Mouse (Mus musculus): ENCODE data around the gene Adgre5. TPM values are rescaled to one million over a fixed set of nuclear protein-coding genes. Genes with fewer than 3 reads are reported as not detected.

The Adgre5 gene
- total RNA-seq, 2 experiments from 2014 or later, result 27.1 to 30.2 TPM

DNA sequence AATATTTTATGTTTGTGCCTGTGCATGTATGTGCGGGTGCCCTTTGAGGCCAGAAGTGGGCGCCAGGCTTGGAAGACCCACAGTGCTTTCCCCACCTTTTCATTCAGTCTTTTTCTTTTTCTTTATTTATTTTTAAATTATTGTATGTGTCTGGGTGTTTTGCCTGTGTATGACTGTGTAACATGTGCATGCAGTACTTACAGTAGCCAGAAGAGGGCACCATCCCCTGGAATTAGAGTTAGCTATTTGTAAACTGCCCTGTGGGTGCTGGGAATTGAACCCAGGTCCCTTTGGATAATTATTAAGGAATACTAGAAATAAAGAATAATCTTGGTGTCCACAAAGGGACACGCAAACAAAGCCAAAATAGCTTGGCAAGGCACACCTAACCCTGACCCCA lies 15.1 kb upstream of the Adgre5 start:
- no peak for ATAC-seq (replicated peaks; ENCODE audit: poor library complexity)

DNA sequence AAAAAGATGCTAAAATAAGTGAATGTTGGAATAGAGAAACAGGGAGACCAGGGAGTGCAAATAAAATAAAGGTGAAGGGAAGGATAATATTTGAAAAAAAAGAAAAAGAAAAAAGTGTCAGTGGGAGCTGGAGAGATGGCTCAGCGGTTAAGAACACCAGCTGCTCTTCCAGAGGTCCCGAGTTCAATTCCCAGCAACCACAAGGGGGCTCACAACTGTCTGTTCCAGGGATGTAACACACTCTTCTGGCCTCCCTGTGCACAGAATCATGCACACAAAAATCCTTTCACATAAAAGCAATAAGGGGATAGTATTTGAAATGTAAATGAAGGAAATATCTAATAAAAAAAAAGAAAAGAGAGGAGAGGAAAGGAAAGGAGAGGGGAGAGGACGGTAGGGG lies 13.0 kb upstream of the Adgre5 start:
- ATAC-seq (replicated peaks; ENCODE audit: poor library complexity), result no peak

DNA sequence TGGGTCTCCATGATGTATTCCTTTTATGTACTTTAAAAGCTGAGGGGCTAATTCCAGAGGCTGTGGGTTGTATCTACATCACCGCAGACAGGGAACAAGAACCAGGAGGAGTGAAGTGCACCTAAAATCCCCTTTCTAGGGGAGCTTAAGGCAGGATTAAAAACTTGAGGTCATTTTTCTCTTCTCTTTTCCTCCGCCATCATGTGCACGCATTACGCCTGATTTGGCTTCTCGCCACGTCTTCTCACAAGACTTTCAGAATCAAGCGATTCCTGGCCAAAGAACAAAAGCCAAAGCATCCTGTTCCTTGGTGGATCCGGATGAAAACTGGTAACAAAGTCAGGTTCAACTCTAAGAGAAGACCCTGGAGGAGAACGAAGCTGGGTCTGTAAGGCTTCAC lies 8.1 kb upstream of the Adgre5 start:
- no peak for ATAC-seq (replicated peaks; ENCODE audit: poor library complexity)

DNA sequence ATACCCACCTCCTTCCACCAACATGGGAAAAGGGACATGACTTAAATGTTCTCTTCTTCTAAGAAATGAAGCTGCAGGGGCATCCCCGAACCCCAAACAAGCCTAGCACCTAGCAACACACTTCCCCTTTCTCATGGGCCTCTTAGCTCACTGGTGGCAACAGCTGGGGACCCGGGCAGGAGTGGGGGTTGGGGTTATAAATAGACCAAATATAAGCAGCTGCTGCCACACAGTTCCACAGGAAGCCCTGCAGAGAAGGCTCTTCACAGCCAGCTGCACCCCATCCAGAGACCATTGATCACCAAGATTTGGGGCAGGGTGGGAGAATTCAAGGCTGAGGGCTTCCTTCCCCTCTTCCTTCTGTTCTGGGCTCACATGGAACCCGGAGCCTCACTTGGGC lies 7.6 kb upstream of the Adgre5 start:
- peak; percentile 88 for ATAC-seq (replicated peaks; ENCODE audit: poor library complexity)

DNA sequence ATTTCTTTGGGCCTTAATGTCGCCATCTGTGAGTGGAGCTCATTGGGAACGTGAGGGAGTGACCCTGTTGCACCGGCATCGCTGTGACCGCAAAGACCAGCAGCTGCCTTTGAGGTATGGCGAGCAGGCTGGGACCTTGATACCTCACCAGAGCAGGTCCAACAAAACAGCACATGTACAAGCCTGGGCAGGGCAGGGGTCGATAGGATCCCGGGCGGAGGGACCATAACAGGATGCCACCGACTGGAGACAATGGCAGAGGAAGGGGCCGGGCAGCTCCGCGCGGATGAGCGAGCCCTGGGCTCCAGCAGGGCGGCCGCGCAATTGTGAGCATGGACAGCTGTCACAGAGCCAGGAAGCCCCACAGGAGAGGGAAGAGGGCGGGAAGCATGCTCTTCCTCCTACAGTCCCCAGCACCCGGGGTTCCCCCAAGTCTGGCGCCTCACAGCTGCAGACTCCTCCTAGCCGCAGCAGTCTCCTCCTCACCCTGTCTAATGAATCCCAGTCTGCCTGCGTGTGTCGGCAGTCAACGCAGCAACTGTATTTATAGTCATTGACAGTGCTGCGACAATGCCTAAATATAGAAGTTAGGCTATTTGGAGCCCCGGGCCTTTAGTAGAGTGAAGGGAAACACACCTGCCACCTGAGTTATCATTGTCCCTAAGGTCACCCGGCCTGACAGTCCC lies 6.7 kb upstream of the Adgre5 start:
- peak; percentile 62 for ATAC-seq (replicated peaks; ENCODE audit: poor library complexity)

DNA sequence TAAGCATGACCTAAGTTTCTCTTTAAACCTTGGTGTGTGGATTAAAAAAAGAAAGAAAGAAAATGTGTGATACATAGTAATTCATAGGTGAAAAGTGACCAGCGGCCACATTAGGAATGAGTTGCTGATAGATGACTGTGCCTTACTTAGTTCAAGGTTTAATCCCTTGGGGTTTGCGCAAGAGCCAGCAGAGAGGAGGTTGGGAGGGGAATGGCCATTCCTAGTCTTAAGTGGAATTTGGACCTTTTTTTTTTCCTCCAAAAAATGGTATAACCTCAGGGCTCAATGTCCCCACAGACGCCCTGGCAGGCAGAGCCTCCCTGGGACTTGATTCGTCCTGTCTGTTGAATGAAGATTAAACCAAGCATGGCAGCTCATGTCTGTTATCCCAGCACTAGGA lies 2.9 kb upstream of the Adgre5 start:
- ATAC-seq (replicated peaks; ENCODE audit: poor library complexity), result no peak

DNA sequence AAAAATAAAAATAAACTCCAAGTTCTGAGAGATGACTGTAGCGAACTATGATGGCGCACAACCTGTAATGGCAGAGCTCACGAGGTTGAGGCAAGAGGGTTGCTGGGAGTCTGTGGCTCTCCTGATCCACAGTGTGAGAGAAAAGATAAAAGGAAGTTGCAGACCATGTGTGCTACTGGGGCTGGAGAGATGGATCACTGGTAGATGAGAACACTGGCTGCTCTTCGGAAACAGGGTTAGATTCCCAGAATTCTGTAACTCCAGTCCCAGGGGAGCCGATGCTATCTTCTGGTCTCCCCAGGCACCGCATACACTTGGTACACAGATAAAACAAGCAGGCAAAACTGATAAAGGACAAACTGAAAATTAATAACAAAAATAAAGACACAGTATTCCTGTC lies 1.8 kb upstream of the Adgre5 start:
- ATAC-seq (replicated peaks; ENCODE audit: poor library complexity), result no peak

DNA sequence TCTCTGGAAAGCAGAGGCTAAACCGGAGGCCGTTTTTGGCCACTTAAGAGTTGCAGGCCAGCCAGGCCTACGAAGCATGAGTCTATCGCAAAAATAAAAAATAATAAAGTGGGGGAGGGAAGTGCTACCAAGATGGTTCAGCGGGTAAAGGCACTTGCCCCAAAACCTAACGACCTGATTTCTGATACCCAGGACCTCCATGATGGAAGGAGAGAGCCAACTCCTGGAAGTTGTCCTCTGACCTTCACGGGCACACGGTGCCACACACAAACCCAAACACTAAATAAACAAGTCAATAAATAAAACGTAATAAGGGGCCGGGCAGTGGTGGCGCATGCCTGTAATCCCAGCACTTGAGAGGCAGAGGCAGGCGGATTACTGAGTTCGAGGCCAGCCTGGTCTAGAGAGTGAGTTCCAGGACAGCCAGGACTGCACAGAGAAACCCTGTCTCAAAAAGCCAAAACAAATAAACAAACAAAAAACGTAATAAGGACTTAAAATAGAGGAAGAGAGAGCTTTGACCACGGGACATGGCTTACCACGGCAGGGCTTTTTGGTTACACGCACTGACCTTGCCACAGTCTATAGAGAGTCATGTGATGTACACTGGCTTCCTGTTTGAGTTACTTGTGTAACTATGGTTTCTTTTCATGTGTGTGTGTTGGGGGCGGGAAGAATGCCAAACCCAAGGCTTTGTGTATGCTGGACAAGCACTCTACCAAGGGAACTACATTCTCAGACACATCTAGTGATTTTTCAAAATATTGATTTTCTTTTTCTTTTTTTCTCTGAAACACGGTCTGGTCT lies 926 bp upstream of the Adgre5 start:
- ATAC-seq (replicated peaks; ENCODE audit: poor library complexity), result peak; percentile 33

DNA sequence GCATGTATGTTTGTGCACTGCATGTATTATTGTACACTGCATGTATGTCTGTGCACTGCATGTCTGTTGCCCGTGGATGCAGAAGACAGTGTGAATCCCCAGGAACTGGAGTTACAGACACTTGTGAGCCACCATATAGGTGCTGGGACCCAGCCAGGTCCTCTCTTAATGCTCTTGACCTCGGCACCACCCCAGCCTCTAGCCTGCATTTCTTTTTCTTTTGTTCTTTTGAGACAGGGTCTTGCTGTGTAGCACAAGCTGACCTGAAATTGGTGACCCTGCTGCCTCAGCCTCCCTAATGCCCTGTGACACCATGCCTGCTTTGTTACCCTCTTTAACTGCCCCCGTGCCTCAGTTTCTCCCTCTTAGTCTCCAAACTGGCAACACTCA lies 545 bp downstream of the Adgre5 start:
- ATAC-seq (replicated peaks; ENCODE audit: poor library complexity), result no peak

DNA sequence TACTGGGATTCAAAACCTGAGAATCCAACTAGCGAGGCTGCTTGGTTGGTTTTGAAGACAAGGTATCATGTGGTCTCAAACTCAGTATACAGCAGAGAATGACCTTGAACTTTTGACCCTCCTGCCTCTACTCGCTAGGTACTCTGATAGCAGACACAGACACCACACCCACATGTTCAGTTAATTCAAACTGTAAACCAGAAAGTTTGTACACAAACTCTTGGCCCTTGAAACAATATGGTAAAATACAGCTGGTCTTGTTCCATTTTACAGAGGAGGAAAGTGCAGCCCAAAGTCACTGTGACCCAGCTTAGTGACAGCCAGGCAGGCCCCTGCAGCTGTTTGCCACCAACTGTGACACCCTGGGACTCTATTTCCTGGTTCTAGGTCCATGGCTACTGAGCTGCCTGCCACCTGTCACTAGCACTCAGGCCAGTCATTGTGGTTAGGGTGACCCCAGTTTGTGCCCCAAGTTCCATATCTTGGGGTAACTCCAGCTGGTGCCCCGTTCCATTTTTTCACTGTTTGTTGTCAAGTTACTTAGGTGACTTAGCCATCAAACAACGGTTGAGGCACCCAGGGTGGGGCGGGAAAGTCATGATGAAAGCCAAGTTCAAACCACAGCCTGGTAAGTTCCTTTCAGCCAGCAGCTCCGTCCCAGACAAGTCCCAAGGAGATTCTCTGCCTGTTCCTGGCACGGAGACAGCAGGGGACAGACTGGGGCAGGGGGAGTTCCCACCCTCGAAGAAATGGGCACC lies 1.2 kb downstream of the Adgre5 start:
- ATAC-seq (replicated peaks; ENCODE audit: poor library complexity), result peak; percentile 56

DNA sequence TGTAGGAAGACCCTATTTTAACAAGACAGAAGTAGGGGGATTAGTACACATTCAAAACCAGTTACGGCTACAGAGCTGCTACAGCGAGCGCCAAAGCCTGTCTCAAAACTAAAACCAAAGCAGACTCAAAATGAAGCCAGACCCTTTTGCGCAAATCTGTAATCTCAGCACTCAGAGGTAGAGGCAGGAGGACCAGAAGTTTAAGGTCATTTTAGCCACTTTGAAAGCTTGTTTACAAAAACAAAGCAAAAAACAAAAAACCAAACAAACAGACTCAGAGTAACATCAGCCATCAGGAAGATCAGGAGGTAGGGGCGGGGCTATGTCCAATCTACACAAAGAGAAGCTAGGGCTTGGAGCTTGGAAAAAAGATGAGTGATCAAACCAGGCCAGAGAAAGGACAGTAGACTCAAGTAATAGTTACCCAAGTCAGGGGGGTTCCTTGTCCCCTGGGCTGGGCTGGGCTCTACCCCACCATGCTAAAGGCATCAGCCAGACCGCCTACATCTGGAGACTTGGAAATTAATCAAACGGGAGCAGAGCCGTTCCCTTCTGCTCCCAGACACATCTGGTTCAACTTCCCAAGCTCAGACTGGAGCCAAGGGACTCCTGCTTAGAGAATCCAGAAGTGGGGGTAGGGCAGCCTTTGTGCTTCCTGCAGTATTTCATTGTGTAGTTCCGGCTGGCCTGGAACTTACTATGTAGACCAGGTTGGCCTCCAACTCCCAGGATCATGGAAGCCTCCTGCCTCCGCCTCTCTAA lies 2.0 kb downstream of the Adgre5 start:
- ATAC-seq (replicated peaks; ENCODE audit: poor library complexity), result no peak

DNA sequence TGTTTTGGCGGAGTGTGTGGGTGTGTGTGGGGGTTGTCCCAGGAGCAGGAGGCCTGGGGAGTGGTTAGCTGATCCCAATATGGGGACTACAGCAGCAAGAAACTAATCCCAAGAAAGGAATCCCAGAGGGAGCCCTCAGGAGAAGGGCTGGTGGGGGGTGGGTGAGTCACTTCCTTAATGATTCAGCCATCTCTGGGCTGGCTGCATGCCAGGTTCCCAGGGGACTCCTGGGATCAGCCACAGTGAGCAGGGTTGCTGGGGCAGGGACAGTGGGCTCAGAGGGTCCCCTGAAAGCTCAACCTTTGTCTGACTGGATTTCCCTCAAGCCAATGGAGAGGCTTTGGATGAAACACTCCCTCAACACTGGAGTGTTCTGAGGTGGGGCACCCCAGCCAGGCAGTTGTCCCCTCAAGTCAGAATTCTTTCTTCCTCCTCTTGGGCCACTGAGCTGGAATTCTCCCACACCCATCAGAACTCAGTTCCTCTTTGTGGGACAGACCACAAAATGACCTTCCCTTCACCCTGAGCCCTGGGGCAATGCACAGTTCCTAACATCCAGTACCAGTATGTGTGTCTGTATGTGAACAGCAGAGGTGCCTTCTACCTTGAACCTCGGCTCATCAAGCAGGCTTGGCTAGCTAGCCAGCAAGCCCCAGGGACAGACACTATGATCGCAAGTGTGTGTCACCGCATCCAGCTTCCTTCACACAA lies 3.1 kb downstream of the Adgre5 start:
- peak; percentile 42 for ATAC-seq (replicated peaks; ENCODE audit: poor library complexity)

DNA sequence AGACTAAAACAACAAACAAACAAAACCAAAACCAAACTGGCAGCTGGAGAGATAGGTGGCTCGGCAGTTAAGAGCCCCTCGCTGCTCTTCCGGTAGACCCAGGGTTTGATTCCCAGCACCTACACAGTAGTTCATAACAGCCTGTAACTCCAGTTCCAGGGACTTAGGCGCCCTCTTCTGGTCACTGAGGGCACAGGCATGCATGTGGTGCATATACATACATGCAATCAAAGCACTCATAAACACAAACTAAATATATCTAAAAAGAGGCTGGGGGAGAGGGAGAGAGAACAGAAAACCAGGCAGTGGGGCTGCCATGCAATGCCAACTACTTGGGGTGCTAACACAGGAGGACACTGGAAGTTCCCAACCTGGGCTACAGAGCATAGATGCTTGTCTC lies 3.8 kb downstream of the Adgre5 start:
- ATAC-seq (replicated peaks; ENCODE audit: poor library complexity), result no peak

DNA sequence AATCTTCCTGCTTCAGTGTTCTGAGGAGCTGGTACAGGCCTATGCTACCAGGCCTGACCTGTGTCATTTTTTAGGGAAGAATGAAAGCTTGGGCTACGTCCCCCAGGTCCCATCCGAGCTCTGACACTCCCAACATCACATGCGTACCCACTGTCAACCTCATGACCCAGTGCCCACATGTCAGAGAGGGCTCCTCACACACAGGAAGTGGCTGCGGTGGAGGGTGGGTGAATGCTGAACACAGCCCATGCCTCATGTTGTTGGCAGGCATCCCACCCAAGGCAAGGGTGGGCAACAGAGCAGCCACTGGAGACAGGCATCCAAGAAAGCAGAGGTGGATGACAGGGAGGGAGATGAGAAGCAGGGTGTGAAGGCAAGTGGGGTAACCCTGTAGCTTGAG lies 4.4 kb downstream of the Adgre5 start:
- peak; percentile 17 for ATAC-seq (replicated peaks; ENCODE audit: poor library complexity)

DNA sequence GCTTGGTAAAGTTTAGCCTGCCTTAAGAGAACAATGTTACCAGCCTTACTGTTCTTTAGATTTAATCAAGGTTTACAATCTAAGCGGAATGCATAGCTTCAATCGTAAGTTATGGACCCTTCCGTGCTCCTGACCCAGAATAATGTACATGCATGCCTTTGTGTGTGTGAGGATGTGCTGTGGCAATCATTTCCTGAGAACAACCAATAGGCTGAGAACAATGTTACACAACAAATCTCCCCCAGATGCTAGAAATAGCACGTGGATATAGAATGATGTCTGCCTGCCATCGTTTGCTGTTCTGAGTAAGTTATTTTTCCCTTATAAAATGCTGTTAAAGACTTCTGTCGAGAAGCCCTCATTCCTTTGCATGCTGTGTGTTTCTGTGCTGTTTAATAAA lies 8.2 kb downstream of the Adgre5 start:
- peak; percentile 53 for ATAC-seq (replicated peaks; ENCODE audit: poor library complexity)

DNA sequence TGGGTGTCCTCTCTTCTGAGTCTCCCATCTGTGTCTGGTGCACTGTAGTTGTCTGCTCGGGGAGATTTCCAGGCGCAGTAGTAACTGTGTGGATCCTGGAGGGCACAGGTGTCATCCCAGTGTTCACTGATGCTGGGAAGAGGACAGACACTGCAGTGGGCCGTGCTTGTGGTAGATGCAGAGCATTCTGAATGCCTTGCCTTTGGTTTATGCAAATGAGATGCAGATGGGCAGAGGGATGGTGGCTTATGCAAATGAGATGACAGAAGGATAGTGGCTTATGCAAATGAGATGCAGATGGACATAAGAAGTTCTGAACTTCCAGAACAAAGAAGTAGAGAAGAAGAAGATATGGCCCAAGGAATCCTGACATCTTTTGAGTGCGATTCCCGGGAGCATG lies 9.2 kb downstream of the Adgre5 start:
- no peak for ATAC-seq (replicated peaks; ENCODE audit: poor library complexity)

DNA sequence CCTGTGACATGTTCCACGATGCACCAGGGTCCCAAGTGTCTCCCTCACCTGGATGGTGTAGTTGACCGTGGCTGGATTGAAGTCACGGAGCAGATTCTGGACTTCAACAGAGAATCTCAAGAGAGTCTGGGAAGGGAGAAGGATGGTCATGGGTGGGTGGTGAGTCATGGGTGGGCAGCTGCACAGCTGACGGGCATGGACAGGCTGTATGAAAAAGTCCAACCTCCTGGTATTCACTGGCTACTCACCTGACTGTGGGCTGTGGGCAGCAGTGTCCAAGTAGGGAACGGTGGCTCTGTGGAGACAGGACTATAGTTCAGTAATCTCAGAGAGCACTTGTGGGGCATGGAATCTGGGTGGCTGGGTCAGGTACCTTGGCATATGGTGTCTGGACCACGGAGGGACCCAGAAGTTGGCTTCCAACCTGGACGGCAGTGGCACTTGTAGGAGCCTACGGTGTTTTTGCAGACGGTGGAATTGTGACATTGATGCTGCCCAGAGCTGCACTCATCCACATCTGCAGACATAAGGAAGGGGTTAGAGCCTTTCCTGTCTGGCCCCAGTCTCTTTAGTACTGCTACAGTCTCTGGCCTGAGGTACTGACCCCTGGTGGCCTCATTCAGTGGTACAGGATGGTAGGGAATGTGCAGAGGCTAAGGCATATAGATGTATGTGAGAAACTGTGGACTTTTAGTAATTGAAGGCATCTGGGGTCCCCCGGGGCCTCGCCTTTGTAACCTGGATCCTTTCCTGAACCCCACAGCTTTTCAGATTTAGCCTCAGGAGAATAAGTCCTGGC lies 11.9 kb downstream of the Adgre5 start:
- ATAC-seq (replicated peaks; ENCODE audit: poor library complexity), result peak; percentile 60

DNA sequence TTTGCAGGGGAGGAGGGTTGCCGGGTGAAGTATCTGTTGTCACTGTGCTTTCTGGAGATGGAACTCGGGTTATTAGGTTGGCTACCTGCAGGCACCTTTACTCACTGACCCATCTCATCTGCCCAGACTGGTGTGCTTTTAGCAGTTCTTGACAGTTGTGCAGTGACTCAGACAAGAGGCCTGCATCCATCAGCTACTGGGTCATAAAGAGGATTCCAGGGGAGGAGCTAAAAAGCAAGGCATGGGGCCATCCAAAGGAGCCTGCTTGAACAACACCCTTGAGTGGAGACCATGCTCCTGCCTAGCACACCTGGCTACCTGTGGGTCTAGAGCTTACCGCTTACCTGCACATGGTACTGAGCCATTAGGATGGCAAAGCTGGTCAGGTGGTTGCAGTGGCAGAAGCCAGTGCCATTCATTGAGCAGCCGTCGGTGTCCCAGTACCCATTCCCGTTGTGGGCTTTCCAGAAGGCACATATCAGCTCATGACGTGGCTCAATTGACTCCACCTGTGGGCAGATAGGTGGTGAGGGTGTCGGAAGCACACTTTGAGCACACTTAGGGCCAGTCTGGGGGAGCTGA lies 15.5 kb downstream of the Adgre5 start:
- ATAC-seq (replicated peaks; ENCODE audit: poor library complexity), result no peak
